Mouse (Mus musculus) heart, embryonic 14.5 days (tissue): ENCODE data around the gene Hook1. TPM values are rescaled to one million over a fixed set of nuclear protein-coding genes. Genes with fewer than 3 reads are reported as not detected.

Experiments
- ATAC-seq: fragments of 200-750 bp; cut with Nextera tagmentation; 2 replicates; pipeline ENCODE4 v1.8.0; 2017; ENCODE audit warnings: low read depth, moderate TSS enrichment; ENCODE audit not compliant: insufficient number of reproducible peaks, insufficient read depth, low FRiP score
- H3K27ac ChIP-seq, 2 experiments: fragments of 200-500 bp in 1 of 2; fragments of 300-500 bp in 1 of 2; sonication (generic) in 1 of 2; replicated peaks in 1 of 2; 2 replicates each; pipeline ENCODE4 v1.5.1; 2012 to 2014; ENCODE audit warnings: low read depth in 2 of 2, low read length in 2 of 2, control low read depth in 1 of 2, mild to moderate bottlenecking in 1 of 2, mixed read lengths in 1 of 2; ENCODE audit not compliant: control insufficient read depth in 1 of 2, insufficient read depth in 1 of 2
- H3K27me3 ChIP-seq: fragments of 300-500 bp; sonication (generic); 2 replicates; pipeline ENCODE4 v1.6.1; 2014; ENCODE audit warnings: mild to moderate bottlenecking, low read length, control low read depth; ENCODE audit not compliant: control insufficient read depth, insufficient read depth
- H3K36me3 ChIP-seq: fragments of 300-500 bp; sonication (generic); 2 replicates; pipeline ENCODE4 v1.6.1; 2014; ENCODE audit warnings: mild to moderate bottlenecking, control low read depth, low read length, mixed read lengths; ENCODE audit not compliant: control insufficient read depth, insufficient read depth
- H3K4me1 ChIP-seq, 2 experiments: fragments of 200-500 bp in 1 of 2; fragments of 300-500 bp in 1 of 2; sonication (generic) in 1 of 2; 2 replicates each; pipeline ENCODE4 v1.6.1; 2012 to 2014; ENCODE audit warnings: low read length in 2 of 2, control low read depth in 1 of 2, mixed read lengths in 1 of 2; ENCODE audit not compliant: control insufficient read depth in 2 of 2, insufficient read depth in 2 of 2
- H3K4me2 ChIP-seq: fragments of 300-500 bp; sonication (generic); 2 replicates; pipeline ENCODE4 v1.6.1; 2014; ENCODE audit warnings: mild to moderate bottlenecking, low read length
- H3K4me3 ChIP-seq, 2 experiments: fragments of 200-500 bp in 1 of 2; fragments of 300-500 bp in 1 of 2; sonication (generic) in 1 of 2; 2 replicates each; pipeline ENCODE4 v1.5.1; 2012 to 2014; ENCODE audit warnings: low read length in 2 of 2, mild to moderate bottlenecking in 2 of 2, control low read depth in 1 of 2, low read depth in 1 of 2, moderate library complexity in 1 of 2; ENCODE audit not compliant: control insufficient read depth in 1 of 2, insufficient read depth in 1 of 2
- H3K9ac ChIP-seq: fragments of 300-500 bp; sonication (generic); 2 replicates; pipeline ENCODE4 v1.6.1; 2014; ENCODE audit warnings: mild to moderate bottlenecking, low read length
- H3K9me3 ChIP-seq: fragments of 300-500 bp; sonication (generic); 2 replicates; pipeline ENCODE4 v1.6.1; 2016; ENCODE audit warnings: low read length, control low read depth; ENCODE audit not compliant: control insufficient read depth
- WGBS: fragments of 180-500 bp; shearing (Covaris S2); extraction: QIAGEN DNeasy Blood & Tissue Kit; methylation state at CpG from one replicate; pipeline ENCODE4 v1.1.7; 2014; 5-methylcytosine and 5-hydroxymethylcytosine counted together
- polyA plus RNA-seq: library from polyadenylated mRNA; unstranded; fragments of >200 nt; fragmentation: Nextera tagmentation; extraction: Ambion mirVana; gene quantifications from 2 replicates; pipeline ENCODE4 v1.2.1, GENCODE M21; 2014

Gene Hook1
- polyA plus RNA-seq, 1 experiment from 2014 or later, result 7.5 TPM

DNA sequence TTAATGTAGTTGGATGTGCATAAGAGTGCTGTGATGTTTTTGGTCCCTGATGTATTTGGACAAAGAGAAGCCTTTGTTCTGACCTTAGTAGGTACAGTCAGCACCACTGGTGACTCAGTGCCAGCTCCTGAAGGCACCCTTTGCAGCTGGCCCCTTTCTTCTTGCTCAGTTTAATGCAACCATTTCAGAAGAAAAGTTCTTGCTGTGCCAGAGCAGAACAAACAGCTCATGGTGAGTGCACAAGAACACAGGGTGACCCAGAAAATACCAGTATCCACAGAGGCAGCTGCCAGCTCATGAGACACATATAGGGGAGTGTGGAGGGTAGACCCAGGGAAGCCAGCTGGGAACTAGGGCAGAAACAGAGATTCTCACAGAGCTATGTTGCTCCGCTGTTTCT is 61.4 kb downstream of the Hook1 start:
- 97% methylated on average over 1 of the region's 1 CpGs for WGBS
- ATAC-seq, result no peak
- Histone ChIP-seq H3K36me3 (no peaks in the 10 kb centered on the region), H3K4me1 (no peaks in the 10 kb centered on the region), H3K9me3 (no peaks in the 10 kb centered on the region), H3K4me2 (no peak overlapping the region), H3K27me3 (no peaks in the 10 kb centered on the region), H3K4me3 (no peak overlapping the region), H3K27ac (no peak overlapping the region), H3K9ac (no peak overlapping the region)

DNA sequence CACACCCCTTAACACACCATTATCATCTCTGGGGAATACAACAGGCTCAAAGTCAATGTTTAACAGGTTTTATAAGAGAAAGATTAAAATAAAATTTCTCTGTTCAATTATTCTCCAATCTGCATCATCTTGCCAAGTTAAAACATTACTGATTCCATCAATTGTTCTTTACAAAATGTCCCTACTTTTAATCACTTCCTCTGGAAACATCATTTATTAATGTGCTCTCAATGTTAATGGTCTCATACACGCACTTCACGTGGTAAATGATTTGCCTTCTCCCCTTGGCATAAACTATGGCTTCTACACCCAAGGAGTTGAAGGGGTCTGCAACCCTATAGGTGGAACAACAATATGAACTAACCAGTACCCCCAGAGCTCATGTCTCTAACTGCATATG is 93.1 kb downstream of the Hook1 start:
- H3K27me3 ChIP-seq, result no peaks in the 10 kb centered on the region
- WGBS, result 83% methylated on average over 2 of the region's 2 CpGs
- H3K4me3 ChIP-seq, result no peak overlapping the region
- H3K27ac ChIP-seq, result no peak overlapping the region
- H3K4me1 ChIP-seq, result no peaks in the 10 kb centered on the region
- ATAC-seq, result no peak
- H3K9ac ChIP-seq, result no peak overlapping the region
- H3K4me2 ChIP-seq, result no peak overlapping the region
- no peaks in the 10 kb centered on the region for H3K9me3 ChIP-seq
- no peaks in the 10 kb centered on the region for H3K36me3 ChIP-seq

- Histone ChIP-seq H3K27me3 (no peaks in the 10 kb centered on the region), H3K4me3 (no peak overlapping the region), H3K27ac (no peak overlapping the region), H3K9me3 (no peaks in the 10 kb centered on the region), H3K9ac (no peak overlapping the region), H3K36me3 (no peaks in the 10 kb centered on the region), H3K4me2 (no peak overlapping the region), H3K4me1 (no peaks in the 10 kb centered on the region)
- no peak for ATAC-seq
- WGBS, result 72% methylated on average over 2 of the region's 2 CpGs
Observed at GRCm38 (mm10) chr4:96062045-96062444, 95.0 kb downstream of the Hook1 start.

Other genes with a start within 250 kb of the Hook1 start
- gene Cyp2j13, start 110.3 kb downstream of the Hook1 start, polyA plus RNA-seq, result not detected in 2 replicates
- not detected in 2 replicates for gene Cyp2j12, start 173.9 kb downstream of the Hook1 start, polyA plus RNA-seq